Mouse (Mus musculus): ENCODE data around the gene Ntrk3. TPM values are rescaled to one million over a fixed set of nuclear protein-coding genes. Genes with fewer than 3 reads are reported as not detected.

Gene Ntrk3
- 6.4 and 7.3 TPM in 2 replicates for polyA plus RNA-seq (2014; fragmentation: Nextera tagmentation; extraction: Ambion mirVana)

GRCm38 (mm10) chr7:78737614-78738210 is at the start of gene Ntrk3:
Ntrk3 (minus strand) TSS chr7:78738012.
- WGBS: 89% methylated on average over 5 of the region's 5 CpGs
- ATAC-seq (replicated peaks; ENCODE audit: low FRiP score): no peak
- no peak within 1 kb of the TSS for H3K4me3 ChIP-seq (ENCODE audit: low read depth, low read length)

GRCm38 (mm10) chr7:78785906-78786305 is 48.1 kb upstream of the Ntrk3 start:
- WGBS: 90% methylated on average over 5 of the region's 5 CpGs
- no peak overlapping the region for H3K9ac ChIP-seq (ENCODE audit: low read length)
- no peaks in the 10 kb centered on the region; the same call in 1 of the 2 replicates for H3K36me3 ChIP-seq (ENCODE audit: control insufficient read depth, insufficient read depth, low read length)
- ATAC-seq (replicated peaks; ENCODE audit: low FRiP score) (no peak), DNase-seq (ENCODE audit: low spot score) (no peak)
- H3K4me3 ChIP-seq (ENCODE audit: low read depth, low read length): no peak overlapping the region
- no peak overlapping the region for H3K27ac ChIP-seq (ENCODE audit: low read depth, low read length)
- no peaks in the 10 kb centered on the region; the same call in 1 of the 2 replicates for H3K4me1 ChIP-seq (replicated peaks; ENCODE audit: control insufficient read depth, insufficient read depth, low read length)
- H3K4me2 ChIP-seq (ENCODE audit: low read depth, low read length, severe bottlenecking): no peak overlapping the region
- no peaks in the 10 kb centered on the region for H3K27me3 ChIP-seq (ENCODE audit: control insufficient read depth, insufficient read depth, low read length)
- no peaks in the 10 kb centered on the region for H3K9me3 ChIP-seq (ENCODE audit: control insufficient read depth, low read length)

More at GRCm38 (mm10) chr7:78737614-78738210, at the start of gene Ntrk3:
- Histone ChIP-seq H3K4me2 (ENCODE audit: low read depth, low read length, severe bottlenecking) (no peak within 1 kb of the TSS), H3K9ac (ENCODE audit: low read length) (no peak within 1 kb of the TSS), H3K9me3 (ENCODE audit: control insufficient read depth, low read length) (no peaks in the 10 kb centered on the region), H3K4me1 (replicated peaks; ENCODE audit: control insufficient read depth, insufficient read depth, low read length) (no peaks in the 10 kb centered on the region), H3K36me3 (ENCODE audit: control insufficient read depth, insufficient read depth, low read length) (no peaks in the 10 kb centered on the region), H3K27me3 (ENCODE audit: control insufficient read depth, insufficient read depth, low read length) (no peaks in the 10 kb centered on the region), H3K27ac (ENCODE audit: low read depth, low read length) (no peak within 1 kb of the TSS)
- DNase-seq (ENCODE audit: low spot score): no peak

- peak within 1 kb of the TSS; percentile 93 for H3K4me3 ChIP-seq (ENCODE audit: low read depth, low read length)
- peak within 1 kb of the TSS; percentile 84 for H3K4me2 ChIP-seq (ENCODE audit: low read depth, low read length, severe bottlenecking)
- no peaks in the 10 kb centered on the region for H3K9me3 ChIP-seq (ENCODE audit: control insufficient read depth, low read length)
- H3K4me1 ChIP-seq (replicated peaks; ENCODE audit: control insufficient read depth, insufficient read depth, low read length): no peaks in the 10 kb centered on the region; the same call in 1 of the 2 replicates
- H3K27ac ChIP-seq (ENCODE audit: low read depth, low read length): 0 out of 2 replicates have a peak within 1 kb of the TSS, but pooled peaks have one; percentile 31
- no peaks in the 10 kb centered on the region for H3K27me3 ChIP-seq (ENCODE audit: control insufficient read depth, insufficient read depth, low read length)
- H3K36me3 ChIP-seq (ENCODE audit: control insufficient read depth, insufficient read depth, low read length): no peaks in the 10 kb centered on the region; the same call in 1 of the 2 replicates
- DNase-seq (ENCODE audit: low spot score): peak; percentile 93
- ATAC-seq (replicated peaks; ENCODE audit: low FRiP score): peak; percentile 98
- under 1% methylated on average over 44 of the region's 44 CpGs for WGBS
- H3K9ac ChIP-seq (ENCODE audit: low read length): peak within 1 kb of the TSS; percentile 80
These were observed 45.1 kb upstream of the Ntrk3 start, which contains the start of the genes Mrps11 and Mrpl46 for GRCm38 (mm10) chr7:78782639-78783581. Mrps11 (plus strand) TSS chr7:78783119. Mrpl46 (minus strand) TSS chr7:78783531.

GRCm38 (mm10) chr7:78778741-78779140 is 40.9 kb upstream of the Ntrk3 start:
- Histone ChIP-seq H3K9me3 (ENCODE audit: control insufficient read depth, low read length) (no peaks in the 10 kb centered on the region), H3K4me2 (ENCODE audit: low read depth, low read length, severe bottlenecking) (no peak overlapping the region), H3K36me3 (ENCODE audit: control insufficient read depth, insufficient read depth, low read length) (no peaks in the 10 kb centered on the region; the same call in 1 of the 2 replicates), H3K27ac (ENCODE audit: low read depth, low read length) (no peak overlapping the region), H3K4me1 (replicated peaks; ENCODE audit: control insufficient read depth, insufficient read depth, low read length) (no peaks in the 10 kb centered on the region; the same call in 1 of the 2 replicates), H3K4me3 (ENCODE audit: low read depth, low read length) (no peak overlapping the region), H3K27me3 (ENCODE audit: control insufficient read depth, insufficient read depth, low read length) (no peaks in the 10 kb centered on the region), H3K9ac (ENCODE audit: low read length) (no peak overlapping the region)
- 96% methylated on average over 5 of the region's 5 CpGs for WGBS
- DNase-seq (ENCODE audit: low spot score) (no peak), ATAC-seq (replicated peaks; ENCODE audit: low FRiP score) (no peak)

- DNase-seq (ENCODE audit: low spot score): peak; percentile 16
- no peak overlapping the region for H3K4me3 ChIP-seq (ENCODE audit: low read depth, low read length)
- no peak overlapping the region for H3K9ac ChIP-seq (ENCODE audit: low read length)
- H3K4me2 ChIP-seq (ENCODE audit: low read depth, low read length, severe bottlenecking): no peak overlapping the region
- no peaks in the 10 kb centered on the region for H3K4me1 ChIP-seq (replicated peaks; ENCODE audit: control insufficient read depth, insufficient read depth, low read length)
- 84% methylated on average over 5 of the region's 5 CpGs for WGBS
- H3K27ac ChIP-seq (ENCODE audit: low read depth, low read length): no peak overlapping the region
- no peaks in the 10 kb centered on the region; the same call in 1 of the 2 replicates for H3K36me3 ChIP-seq (ENCODE audit: control insufficient read depth, insufficient read depth, low read length)
- H3K9me3 ChIP-seq (ENCODE audit: control insufficient read depth, low read length): no peaks in the 10 kb centered on the region
- H3K27me3 ChIP-seq (ENCODE audit: control insufficient read depth, insufficient read depth, low read length): no peaks in the 10 kb centered on the region
- ATAC-seq (replicated peaks; ENCODE audit: low FRiP score): no peak
These were observed 33.1 kb upstream of the Ntrk3 start for GRCm38 (mm10) chr7:78770936-78771335.

GRCm38 (mm10) chr7:78769075-78769652 is 31.4 kb upstream of the Ntrk3 start:
- DNase-seq (ENCODE audit: low spot score): peak; percentile 29
- WGBS: 79% methylated on average over 7 of the region's 7 CpGs

GRCm38 (mm10) chr7:78767929-78768531 is 30.2 kb upstream of the Ntrk3 start:
- WGBS: 90% methylated on average over 12 of the region's 12 CpGs
- H3K4me2 ChIP-seq (ENCODE audit: low read depth, low read length, severe bottlenecking): no peak overlapping the region
- H3K4me3 ChIP-seq (ENCODE audit: low read depth, low read length): no peak overlapping the region
- ATAC-seq (replicated peaks; ENCODE audit: low FRiP score): no peak
- no peak overlapping the region for H3K9ac ChIP-seq (ENCODE audit: low read length)
- H3K27ac ChIP-seq (ENCODE audit: low read depth, low read length): no peak overlapping the region
- H3K4me1 ChIP-seq (replicated peaks; ENCODE audit: control insufficient read depth, insufficient read depth, low read length): no peaks in the 10 kb centered on the region
- no peaks in the 10 kb centered on the region for H3K27me3 ChIP-seq (ENCODE audit: control insufficient read depth, insufficient read depth, low read length)
- no peaks in the 10 kb centered on the region for H3K36me3 ChIP-seq (ENCODE audit: control insufficient read depth, insufficient read depth, low read length)
- H3K9me3 ChIP-seq (ENCODE audit: control insufficient read depth, low read length): no peaks in the 10 kb centered on the region
- DNase-seq (ENCODE audit: low spot score): peak; percentile 19

More at GRCm38 (mm10) chr7:78769075-78769652, 31.4 kb upstream of the Ntrk3 start:
- Histone ChIP-seq H3K9ac (ENCODE audit: low read length) (no peak overlapping the region), H3K27ac (ENCODE audit: low read depth, low read length) (no peak overlapping the region), H3K36me3 (ENCODE audit: control insufficient read depth, insufficient read depth, low read length) (no peaks in the 10 kb centered on the region; the same call in 1 of the 2 replicates), H3K4me2 (ENCODE audit: low read depth, low read length, severe bottlenecking) (no peak overlapping the region), H3K9me3 (ENCODE audit: control insufficient read depth, low read length) (no peaks in the 10 kb centered on the region), H3K4me3 (ENCODE audit: low read depth, low read length) (no peak overlapping the region), H3K27me3 (ENCODE audit: control insufficient read depth, insufficient read depth, low read length) (no peaks in the 10 kb centered on the region), H3K4me1 (replicated peaks; ENCODE audit: control insufficient read depth, insufficient read depth, low read length) (no peaks in the 10 kb centered on the region)
- no peak for ATAC-seq (replicated peaks; ENCODE audit: low FRiP score)
